Mouse (Mus musculus) liver, postnatal 0 days (tissue): Measurements from ENCODE around the gene Ppp2r2c.

Source experiments
- CTCF ChIP-seq: sonication (generic); IDR thresholded peaks from 2 replicates; pipeline ENCODE4 v1.5.1; 2016; ENCODE audit warnings: antibody characterized with exemption, low read depth
- EP300 ChIP-seq: IDR thresholded peaks from 2 replicates; pipeline ENCODE4 v1.6.1; 2016; ENCODE audit warnings: antibody characterized with exemption, low read depth, mild to moderate bottlenecking

- TF ChIP-seq EP300 = no peak
- TF ChIP-seq CTCF = no peak
Measured at GRCm38 (mm10) chr5:36921871-36922270, 53.6 kb downstream of the Ppp2r2c start.
